Mouse (Mus musculus) erythroblast, embryonic 14.5 days (primary cell): ENCODE results near the gene Llgl2.

Experiments used
- GATA1 ChIP-seq: IDR thresholded peaks from 2 replicates; pipeline ENCODE4 v1.6.1; 2012; ENCODE audit warnings: low read length, inconsistent platforms, mixed read lengths
- TAL1 ChIP-seq: IDR thresholded peaks from 3 replicates; pipeline ENCODE4 v1.6.1; 2012; ENCODE audit warnings: low read length, inconsistent platforms, mixed read lengths

- TF ChIP-seq TAL1 = no peak
- TF ChIP-seq GATA1 = no peak
These were observed 964 bp downstream of the Llgl2 start for GRCm38 (mm10) chr11:115824813-115825212.
